Mouse (Mus musculus) heart, postnatal 14 days (tissue): ENCODE results near the gene Akap8. TPM values are rescaled to one million over a fixed set of nuclear protein-coding genes. Genes with fewer than 3 reads are reported as not detected.

Experiments
- total RNA-seq, 2 experiments: library from RNA; stranded (reverse); gene quantifications; 2 replicates each; pipeline ENCODE4 v1.2.3; 2021

Gene Akap8
- total RNA-seq, 2 experiments from 2014 or later: 50.0 to 62.5 TPM

Other genes with a start within 250 kb of the Akap8 start
- gene Notch3, start 154.4 kb downstream of the Akap8 start, total RNA-seq: 10 to 100 TPM; 43.3 to 44.2 TPM
- under 1 TPM; 0.88 to 0.95 TPM for gene Ephx3, start 131.7 kb downstream of the Akap8 start, total RNA-seq
- 10 to 100 TPM; 64.0 to 67.4 TPM for gene Brd4, start 36.5 kb downstream of the Akap8 start, total RNA-seq
- gene Akap8l, start 29.4 kb upstream of the Akap8 start, total RNA-seq: 10 to 100 TPM; 49.2 to 57.1 TPM
- 10 to 100 TPM; 22.4 to 23.4 TPM for gene Wiz, start 68.2 kb upstream of the Akap8 start, total RNA-seq
- 1 to 10 TPM; 1.3 to 4.7 TPM for gene Rasal3, start 82.3 kb upstream of the Akap8 start, total RNA-seq
- under 1 TPM; 0.24 to 0.93 TPM for gene Pglyrp2, start 102.9 kb upstream of the Akap8 start, total RNA-seq
- gene Cyp4f39, start 131.5 kb upstream of the Akap8 start, total RNA-seq: under 1 TPM; 0.22 to 0.48 TPM
- 1 to 10 TPM; 5.2 to 6.7 TPM for gene Cyp4f17, start 184.8 kb upstream of the Akap8 start, total RNA-seq
- gene Cyp4f16, start 215.3 kb upstream of the Akap8 start, total RNA-seq: 10 to 100 TPM in 1 of 2 experiments, 1 to 10 TPM in 1; 6.5 to 10.7 TPM